Mouse (Mus musculus) ES-E14 (cell line): ENCODE data around the gene Krt80.

Experiments
- CHD2 ChIP-seq: IDR thresholded peaks from 2 replicates; pipeline ENCODE4 v1.6.1; 2014; ENCODE audit warnings: mild to moderate bottlenecking, low read depth, low read length, inconsistent platforms
- HCFC1 ChIP-seq: IDR thresholded peaks from 2 replicates; pipeline ENCODE4 v1.6.1; 2012; ENCODE audit warnings: low read length, inconsistent platforms, borderline replicate concordance; ENCODE audit not compliant: insufficient read depth
- ZNF384 ChIP-seq: IDR thresholded peaks from 2 replicates; pipeline ENCODE4 v1.6.1; 2012; ENCODE audit warnings: low read depth, low read length, inconsistent platforms

DNA sequence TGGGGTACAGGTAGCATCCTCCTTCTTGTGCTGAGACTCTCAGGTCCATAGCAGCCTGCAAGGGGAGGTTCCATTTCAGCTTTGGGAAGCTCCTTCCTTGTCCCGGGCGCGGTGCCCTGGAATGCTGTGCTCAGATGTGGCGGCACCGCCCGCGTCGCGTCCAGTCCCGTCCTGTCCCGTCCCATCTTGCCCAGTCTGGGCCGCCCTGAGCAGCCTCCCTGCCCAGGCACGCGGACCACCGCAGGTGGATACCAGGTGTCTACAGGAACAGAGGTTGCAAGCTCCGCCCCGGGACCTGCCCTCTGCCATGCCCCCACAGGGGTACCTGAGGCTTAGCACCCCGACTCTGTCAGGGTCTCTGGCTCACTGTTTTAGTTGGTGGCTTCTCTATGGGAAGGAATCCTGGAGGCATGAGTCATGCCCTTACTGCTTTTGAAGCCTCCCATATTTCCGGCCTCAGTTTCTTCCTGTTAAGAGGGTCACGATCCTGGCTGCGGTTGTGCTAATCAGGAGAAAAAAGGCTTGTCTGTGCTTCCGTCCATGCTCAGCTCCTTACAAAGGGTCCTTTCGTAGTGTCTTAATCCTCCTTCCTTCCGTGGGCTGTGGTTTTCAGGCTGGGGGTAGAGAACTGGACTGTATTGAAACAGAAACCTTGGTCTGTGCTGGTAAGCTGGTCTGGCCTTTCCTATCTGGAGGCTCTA lies 33.3 kb downstream of the Krt80 start:
- TF ChIP-seq HCFC1, result no peak
- no peak for TF ChIP-seq ZNF384
- no peak for TF ChIP-seq CHD2
